Mouse (Mus musculus) olfactory bulb, adult 2 months (tissue): ENCODE results near the gene Letm1.

Experiments used
- CTCF ChIP-seq: fragments of 200-500 bp; IDR thresholded peaks from 2 replicates; pipeline ENCODE4 v1.5.1; 2012; ENCODE audit warnings: low read depth, mild to moderate bottlenecking, low read length, moderate library complexity; ENCODE audit not compliant: insufficient read depth
- POLR2A ChIP-seq: fragments of 200-500 bp; IDR thresholded peaks from 2 replicates; pipeline ENCODE4 v1.6.1; 2012; ENCODE audit warnings: mild to moderate bottlenecking, low read depth, low read length, moderate library complexity; ENCODE audit not compliant: insufficient read depth

GRCm38 (mm10) chr5:33692393-33692792, 90.2 kb downstream of the Letm1 start:
- TF ChIP-seq POLR2A (no peak), CTCF (no peak)
